Mouse (Mus musculus) heart, embryonic 14.5 days (tissue): ENCODE results near the gene Creb5. TPM values are rescaled to one million over a fixed set of nuclear protein-coding genes. Genes with fewer than 3 reads are reported as not detected.

Source experiments
- ATAC-seq: fragments of 200-750 bp; cut with Nextera tagmentation; 2 replicates; pipeline ENCODE4 v1.8.0; 2017; ENCODE audit warnings: low read depth, moderate TSS enrichment; ENCODE audit not compliant: insufficient number of reproducible peaks, insufficient read depth, low FRiP score
- H3K27ac ChIP-seq, 2 experiments: fragments of 200-500 bp in 1 of 2; fragments of 300-500 bp in 1 of 2; sonication (generic) in 1 of 2; replicated peaks in 1 of 2; 2 replicates each; pipeline ENCODE4 v1.5.1; 2012 to 2014; ENCODE audit warnings: low read depth in 2 of 2, low read length in 2 of 2, control low read depth in 1 of 2, mild to moderate bottlenecking in 1 of 2, mixed read lengths in 1 of 2; ENCODE audit not compliant: control insufficient read depth in 1 of 2, insufficient read depth in 1 of 2
- H3K27me3 ChIP-seq: fragments of 300-500 bp; sonication (generic); 2 replicates; pipeline ENCODE4 v1.6.1; 2014; ENCODE audit warnings: mild to moderate bottlenecking, low read length, control low read depth; ENCODE audit not compliant: control insufficient read depth, insufficient read depth
- H3K36me3 ChIP-seq: fragments of 300-500 bp; sonication (generic); 2 replicates; pipeline ENCODE4 v1.6.1; 2014; ENCODE audit warnings: mild to moderate bottlenecking, control low read depth, low read length, mixed read lengths; ENCODE audit not compliant: control insufficient read depth, insufficient read depth
- H3K4me1 ChIP-seq, 2 experiments: fragments of 200-500 bp in 1 of 2; fragments of 300-500 bp in 1 of 2; sonication (generic) in 1 of 2; 2 replicates each; pipeline ENCODE4 v1.6.1; 2012 to 2014; ENCODE audit warnings: low read length in 2 of 2, control low read depth in 1 of 2, mixed read lengths in 1 of 2; ENCODE audit not compliant: control insufficient read depth in 2 of 2, insufficient read depth in 2 of 2
- H3K4me2 ChIP-seq: fragments of 300-500 bp; sonication (generic); 2 replicates; pipeline ENCODE4 v1.6.1; 2014; ENCODE audit warnings: mild to moderate bottlenecking, low read length
- H3K4me3 ChIP-seq, 2 experiments: fragments of 200-500 bp in 1 of 2; fragments of 300-500 bp in 1 of 2; sonication (generic) in 1 of 2; 2 replicates each; pipeline ENCODE4 v1.5.1; 2012 to 2014; ENCODE audit warnings: low read length in 2 of 2, mild to moderate bottlenecking in 2 of 2, control low read depth in 1 of 2, low read depth in 1 of 2, moderate library complexity in 1 of 2; ENCODE audit not compliant: control insufficient read depth in 1 of 2, insufficient read depth in 1 of 2
- H3K9ac ChIP-seq: fragments of 300-500 bp; sonication (generic); 2 replicates; pipeline ENCODE4 v1.6.1; 2014; ENCODE audit warnings: mild to moderate bottlenecking, low read length
- H3K9me3 ChIP-seq: fragments of 300-500 bp; sonication (generic); 2 replicates; pipeline ENCODE4 v1.6.1; 2016; ENCODE audit warnings: low read length, control low read depth; ENCODE audit not compliant: control insufficient read depth
- WGBS: fragments of 180-500 bp; shearing (Covaris S2); extraction: QIAGEN DNeasy Blood & Tissue Kit; methylation state at CpG from one replicate; pipeline ENCODE4 v1.1.7; 2014; 5-methylcytosine and 5-hydroxymethylcytosine counted together
- polyA plus RNA-seq: library from polyadenylated mRNA; unstranded; fragments of >200 nt; fragmentation: Nextera tagmentation; extraction: Ambion mirVana; gene quantifications from 2 replicates; pipeline ENCODE4 v1.2.1, GENCODE M21; 2014

Creb5 gene
- polyA plus RNA-seq, 1 experiment from 2014 or later = 38.3 TPM

DNA sequence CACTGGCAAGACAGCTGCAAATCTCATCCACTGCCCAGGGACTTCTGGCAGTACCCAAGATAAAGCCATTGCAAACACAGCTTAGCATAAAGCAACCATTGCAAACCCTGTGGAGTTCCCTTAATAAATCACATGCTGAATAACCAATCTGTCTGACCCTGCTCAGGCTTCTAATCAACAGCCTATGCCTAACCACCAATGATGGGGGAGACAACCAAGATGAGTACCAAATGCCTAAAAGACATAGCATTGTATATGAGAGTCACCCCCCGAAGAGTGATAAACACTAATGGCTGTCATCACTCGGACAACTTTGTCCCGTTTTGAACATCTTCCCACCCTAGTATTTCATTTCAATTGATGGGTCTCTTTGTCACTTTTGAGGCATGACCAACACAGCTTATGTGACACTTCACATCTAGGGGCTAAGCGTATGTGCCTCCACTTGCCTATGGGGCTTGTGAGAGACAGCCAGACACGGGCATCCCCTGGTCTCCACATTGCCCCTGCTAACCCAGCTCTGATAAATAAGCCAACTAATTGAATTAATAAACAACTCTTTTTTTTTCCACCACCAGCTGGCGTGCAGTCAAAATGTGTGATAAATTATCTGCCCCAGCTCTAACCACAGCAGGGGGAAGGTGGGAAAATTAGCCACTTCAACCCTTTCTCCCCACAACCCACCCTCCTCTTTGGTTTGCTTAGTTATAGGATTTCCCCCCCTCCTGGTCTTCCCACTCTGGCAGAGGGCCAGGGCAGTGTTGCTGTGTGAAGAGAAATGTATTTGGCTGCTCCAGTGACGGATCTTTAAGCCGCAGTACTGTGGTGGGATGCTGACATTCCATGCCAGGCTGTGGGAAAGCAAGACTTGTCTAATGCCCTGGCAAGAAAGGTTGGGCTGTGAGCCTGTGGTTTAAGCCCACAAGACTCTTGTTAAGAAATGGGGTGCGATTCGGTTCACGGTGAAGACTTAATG, 376.1 kb downstream of the Creb5 start:
- Histone ChIP-seq H3K9ac (no peak overlapping the region), H3K27me3 (no peaks in the 10 kb centered on the region), H3K9me3 (no peaks in the 10 kb centered on the region), H3K4me1 (peaks cover 7 to 23% of the 10 kb centered on the region in 2 experiments), H3K27ac (no peak overlapping the region), H3K4me3 (no peak overlapping the region), H3K36me3 (peaks cover 9% of the 10 kb centered on the region; the same call in 1 of the 2 replicates), H3K4me2 (no peak overlapping the region)
- ATAC-seq = no peak
- 66% methylated on average over 11 of the region's 11 CpGs for WGBS

GRCm38 (mm10) chr6:53664759-53665158, 377.7 kb downstream of the Creb5 start:
- H3K27me3 ChIP-seq = no peaks in the 10 kb centered on the region
- H3K4me3 ChIP-seq = no peak overlapping the region
- ATAC-seq = no peak
- no peak overlapping the region for H3K4me2 ChIP-seq
- H3K36me3 ChIP-seq = peaks cover 9% of the 10 kb centered on the region; the same call in 1 of the 2 replicates
- H3K9ac ChIP-seq = no peak overlapping the region
- H3K4me1 ChIP-seq = peaks cover 7 to 23% of the 10 kb centered on the region in 2 experiments
- no peak overlapping the region for H3K27ac ChIP-seq
- H3K9me3 ChIP-seq = no peaks in the 10 kb centered on the region
- 40% methylated on average over 1 of the region's 1 CpGs for WGBS

- Histone ChIP-seq H3K9ac (no peak overlapping the region), H3K36me3 (peaks cover 9% of the 10 kb centered on the region; the same call in 1 of the 2 replicates), H3K27ac (no peak overlapping the region), H3K4me1 (peaks cover 7 to 23% of the 10 kb centered on the region in 2 experiments), H3K4me3 (no peak overlapping the region), H3K4me2 (no peak overlapping the region), H3K27me3 (no peaks in the 10 kb centered on the region), H3K9me3 (no peaks in the 10 kb centered on the region)
- ATAC-seq = no peak
- WGBS = 70% methylated on average over 5 of the region's 5 CpGs
These were observed 379.4 kb downstream of the Creb5 start for GRCm38 (mm10) chr6:53666503-53666902.

- Histone ChIP-seq H3K9ac (no peak overlapping the region), H3K4me1 (peaks cover 2 to 9% of the 10 kb centered on the region in 2 experiments; a peak in 3 of 4 replicates), H3K27me3 (no peaks in the 10 kb centered on the region), H3K4me3 (no peak overlapping the region), H3K9me3 (no peaks in the 10 kb centered on the region), H3K27ac (no peak overlapping the region), H3K4me2 (no peak overlapping the region), H3K36me3 (peaks cover 21% of the 10 kb centered on the region)
- whole genome bisulfite sequencing = 82% methylated on average over 1 of the region's 1 CpGs
- ATAC-seq = no peak
These were observed 391.2 kb downstream of the Creb5 start for GRCm38 (mm10) chr6:53678307-53678706.

DNA sequence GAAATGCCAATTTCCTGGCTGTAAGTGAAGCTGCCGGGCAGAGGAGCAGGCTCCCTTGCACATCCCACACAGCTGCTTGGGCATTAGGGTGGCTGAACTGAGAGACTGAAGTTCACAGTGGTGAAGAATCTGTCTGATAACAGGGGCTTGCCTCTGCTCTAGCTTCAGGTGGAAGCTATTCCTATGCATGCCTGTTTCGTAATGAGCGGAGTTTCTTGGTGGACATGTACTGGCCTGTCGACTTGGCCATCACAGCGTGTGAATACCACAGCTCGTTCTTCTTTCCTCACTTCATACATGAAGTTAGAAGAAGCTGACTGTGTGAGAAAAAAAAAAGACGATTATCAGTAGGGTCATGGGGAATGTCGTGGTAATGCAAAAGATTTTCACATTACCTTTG, 393.0 kb downstream of the Creb5 start:
- Histone ChIP-seq H3K27me3 (no peaks in the 10 kb centered on the region), H3K36me3 (peaks cover 36% of the 10 kb centered on the region), H3K9me3 (no peaks in the 10 kb centered on the region), H3K4me3 (no peak overlapping the region), H3K4me2 (no peak overlapping the region), H3K27ac (no peak overlapping the region), H3K9ac (no peak overlapping the region), H3K4me1 (peaks cover 2 to 9% of the 10 kb centered on the region in 2 experiments; a peak in 3 of 4 replicates)
- ATAC-seq = no peak
- WGBS = 83% methylated on average over 8 of the region's 8 CpGs

GRCm38 (mm10) chr6:53684416-53684815, 397.3 kb downstream of the Creb5 start:
- H3K9me3 ChIP-seq = no peaks in the 10 kb centered on the region
- no peak overlapping the region for H3K27ac ChIP-seq
- H3K4me2 ChIP-seq = no peak overlapping the region
- H3K4me3 ChIP-seq = no peak overlapping the region
- H3K27me3 ChIP-seq = no peaks in the 10 kb centered on the region
- H3K9ac ChIP-seq = no peak overlapping the region
- peaks cover 62% of the 10 kb centered on the region for H3K36me3 ChIP-seq
- WGBS = 71% methylated on average over 2 of the region's 2 CpGs
- no peak for ATAC-seq
- no peaks in the 10 kb centered on the region; a peak in 1 of 4 replicates for H3K4me1 ChIP-seq

DNA sequence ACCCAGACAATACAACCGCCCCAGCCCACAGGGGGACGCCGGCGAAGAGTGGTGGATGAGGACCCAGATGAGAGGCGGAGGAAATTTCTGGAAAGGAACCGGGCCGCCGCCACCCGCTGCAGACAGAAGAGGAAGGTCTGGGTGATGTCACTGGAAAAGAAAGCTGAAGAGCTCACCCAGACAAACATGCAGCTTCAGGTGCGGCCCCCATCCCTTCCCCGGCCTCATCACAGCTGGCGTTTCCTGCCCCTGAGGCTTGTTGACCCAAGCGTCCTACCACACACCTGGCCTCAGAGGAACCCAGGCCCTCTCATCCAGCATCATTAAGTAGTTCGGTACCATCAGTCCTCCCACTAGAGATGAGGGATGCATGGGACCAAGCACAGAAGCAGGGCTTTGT, 398.3 kb downstream of the Creb5 start:
- Histone ChIP-seq H3K9me3 (no peaks in the 10 kb centered on the region), H3K27me3 (no peaks in the 10 kb centered on the region), H3K9ac (no peak overlapping the region), H3K4me2 (no peak overlapping the region), H3K36me3 (peaks cover 70% of the 10 kb centered on the region), H3K4me1 (no peaks in the 10 kb centered on the region), H3K4me3 (no peak overlapping the region), H3K27ac (no peak overlapping the region)
- no peak for ATAC-seq
- WGBS = 87% methylated on average over 14 of the region's 14 CpGs
